Mouse (Mus musculus): ENCODE measurements around the gene Arhgap24. TPM values are rescaled to one million over a fixed set of nuclear protein-coding genes. Genes with fewer than 3 reads are reported as not detected.
"Not testable (repeated sequence)": the region's sequence is repeated elsewhere in the genome, so short reads cannot be mapped to it uniquely, and the experiment has no call there.

Arhgap24 gene
- polyA plus RNA-seq, 1 experiment from 2014 or later: 4.1 TPM

- H3K9ac ChIP-seq: no peak overlapping the region
- H3K4me1 ChIP-seq: peaks cover 29% of the 10 kb centered on the region
- WGBS: 68% methylated on average over 4 of the region's 4 CpGs
- no peak overlapping the region for H3K4me2 ChIP-seq
- no peaks in the 10 kb centered on the region for H3K9me3 ChIP-seq
- H3K36me3 ChIP-seq (replicated peaks): no peaks in the 10 kb centered on the region
- H3K27me3 ChIP-seq: 0 out of 2 replicates have a peak, but pooled peaks cover 4% of the 10 kb centered on the region
- no peak overlapping the region for H3K4me3 ChIP-seq (replicated peaks)
- H3K27ac ChIP-seq: no peak overlapping the region
- no peak for ATAC-seq (ENCODE audit: low FRiP score)
Measured at GRCm38 (mm10) chr5:102847859-102848258, 366.7 kb downstream of the Arhgap24 start.

DNA sequence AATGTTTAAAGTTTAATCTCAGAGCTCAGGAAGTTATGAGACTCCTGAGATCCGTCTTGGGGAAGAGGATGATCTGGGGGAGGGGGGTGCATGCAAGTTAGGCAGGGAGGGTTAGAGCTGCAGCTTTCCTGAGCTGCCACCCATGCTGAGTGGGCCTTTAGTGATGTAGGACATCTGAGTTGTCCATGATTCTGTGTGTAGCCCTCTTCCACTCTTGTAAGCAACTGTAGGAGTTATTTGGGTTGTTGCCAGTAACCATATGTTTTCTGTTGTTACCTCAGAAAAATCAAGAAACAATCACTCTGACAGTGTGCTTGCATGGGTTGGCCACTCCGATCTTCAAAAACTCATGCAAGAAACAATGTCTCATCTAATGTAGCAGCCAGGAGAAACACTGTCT is 370.6 kb downstream of the Arhgap24 start:
- WGBS: 92% methylated on average over 2 of the region's 2 CpGs
- no peaks in the 10 kb centered on the region for H3K9me3 ChIP-seq
- no peak overlapping the region for H3K4me3 ChIP-seq (replicated peaks)
- no peaks in the 10 kb centered on the region for H3K27me3 ChIP-seq
- H3K27ac ChIP-seq: no peak overlapping the region
- H3K4me1 ChIP-seq: peaks cover 12% of the 10 kb centered on the region
- no peak overlapping the region for H3K9ac ChIP-seq
- no peak for ATAC-seq (ENCODE audit: low FRiP score)
- H3K4me2 ChIP-seq: no peak overlapping the region
- no peaks in the 10 kb centered on the region for H3K36me3 ChIP-seq (replicated peaks)

- 96% methylated on average over 1 of the region's 1 CpGs for WGBS
Measured at GRCm38 (mm10) chr5:102853750-102854149, 372.6 kb downstream of the Arhgap24 start.

GRCm38 (mm10) chr5:102855805-102856204 is 374.6 kb downstream of the Arhgap24 start:
- H3K4me1 ChIP-seq: peaks cover 7% of the 10 kb centered on the region
- H3K36me3 ChIP-seq (replicated peaks): no peaks in the 10 kb centered on the region
- H3K27me3 ChIP-seq: no peaks in the 10 kb centered on the region
- 19% methylated on average over 10 of the region's 10 CpGs for WGBS
- H3K9me3 ChIP-seq: no peaks in the 10 kb centered on the region
- ATAC-seq (ENCODE audit: low FRiP score): peak; percentile 71; the same call in 1 of the 2 replicates
- H3K4me3 ChIP-seq (replicated peaks): no peak overlapping the region
- H3K27ac ChIP-seq: no peak overlapping the region
- H3K4me2 ChIP-seq: peak overlapping the region; percentile 40
- H3K9ac ChIP-seq: no peak overlapping the region

More at GRCm38 (mm10) chr5:102853750-102854149, 372.6 kb downstream of the Arhgap24 start:
- Histone ChIP-seq H3K4me2 (no peak overlapping the region), H3K27ac (no peak overlapping the region), H3K9me3 (no peaks in the 10 kb centered on the region), H3K27me3 (no peaks in the 10 kb centered on the region), H3K36me3 (replicated peaks) (no peaks in the 10 kb centered on the region), H3K4me3 (replicated peaks) (no peak overlapping the region), H3K4me1 (peaks cover 7% of the 10 kb centered on the region), H3K9ac (no peak overlapping the region)
- no peak for ATAC-seq (ENCODE audit: low FRiP score)

- Histone ChIP-seq H3K27me3 (no peaks in the 10 kb centered on the region), H3K9me3 (no peaks in the 10 kb centered on the region), H3K4me3 (replicated peaks) (no peak overlapping the region), H3K27ac (no peak overlapping the region), H3K36me3 (replicated peaks) (no peaks in the 10 kb centered on the region), H3K4me1 (peaks cover 7% of the 10 kb centered on the region), H3K9ac (no peak overlapping the region), H3K4me2 (no peak overlapping the region)
- no peak for ATAC-seq (ENCODE audit: low FRiP score)
Measured at GRCm38 (mm10) chr5:102858047-102858446, 376.9 kb downstream of the Arhgap24 start.

- Histone ChIP-seq H3K27me3 (no peaks in the 10 kb centered on the region), H3K9me3 (no peaks in the 10 kb centered on the region), H3K4me2 (no peak overlapping the region), H3K27ac (no peak overlapping the region), H3K4me1 (peaks cover 7% of the 10 kb centered on the region), H3K4me3 (replicated peaks) (no peak overlapping the region), H3K36me3 (replicated peaks) (no peaks in the 10 kb centered on the region), H3K9ac (no peak overlapping the region)
- 89% methylated on average over 11 of the region's 11 CpGs for WGBS
- ATAC-seq (ENCODE audit: low FRiP score): no peak
Measured at GRCm38 (mm10) chr5:102859749-102860148, 378.6 kb downstream of the Arhgap24 start.

- Histone ChIP-seq H3K4me3 (replicated peaks) (no peak overlapping the region), H3K4me1 (no peaks in the 10 kb centered on the region), H3K4me2 (no peak overlapping the region), H3K9ac (no peak overlapping the region), H3K36me3 (replicated peaks) (no peaks in the 10 kb centered on the region), H3K27me3 (no peaks in the 10 kb centered on the region), H3K27ac (no peak overlapping the region), H3K9me3 (no peaks in the 10 kb centered on the region)
- 57% methylated on average over 5 of the region's 5 CpGs for WGBS
- no peak for ATAC-seq (ENCODE audit: low FRiP score)
Measured at GRCm38 (mm10) chr5:102868196-102868595, 387.0 kb downstream of the Arhgap24 start.

GRCm38 (mm10) chr5:102872996-102873395 is 391.8 kb downstream of the Arhgap24 start:
- H3K9ac ChIP-seq; H3K4me3 ChIP-seq (replicated peaks); H3K36me3 ChIP-seq (replicated peaks); H3K9me3 ChIP-seq; ATAC-seq (ENCODE audit: low FRiP score); H3K4me2 ChIP-seq; H3K27me3 ChIP-seq; H3K4me1 ChIP-seq; H3K27ac ChIP-seq: not testable (repeated sequence)
- WGBS: 87% methylated on average over 9 of the region's 9 CpGs

GRCm38 (mm10) chr5:102874605-102875298 is 393.6 kb downstream of the Arhgap24 start:
- peak; percentile 63; the same call in 1 of the 2 replicates for ATAC-seq (ENCODE audit: low FRiP score)
- Histone ChIP-seq H3K9me3 (no peaks in the 10 kb centered on the region), H3K9ac (no peak overlapping the region), H3K27ac (no peak overlapping the region), H3K4me2 (no peak overlapping the region), H3K27me3 (no peaks in the 10 kb centered on the region), H3K4me1 (no peaks in the 10 kb centered on the region), H3K36me3 (replicated peaks) (no peaks in the 10 kb centered on the region), H3K4me3 (replicated peaks) (no peak overlapping the region)
- 44% methylated on average over 11 of the region's 11 CpGs for WGBS

DNA sequence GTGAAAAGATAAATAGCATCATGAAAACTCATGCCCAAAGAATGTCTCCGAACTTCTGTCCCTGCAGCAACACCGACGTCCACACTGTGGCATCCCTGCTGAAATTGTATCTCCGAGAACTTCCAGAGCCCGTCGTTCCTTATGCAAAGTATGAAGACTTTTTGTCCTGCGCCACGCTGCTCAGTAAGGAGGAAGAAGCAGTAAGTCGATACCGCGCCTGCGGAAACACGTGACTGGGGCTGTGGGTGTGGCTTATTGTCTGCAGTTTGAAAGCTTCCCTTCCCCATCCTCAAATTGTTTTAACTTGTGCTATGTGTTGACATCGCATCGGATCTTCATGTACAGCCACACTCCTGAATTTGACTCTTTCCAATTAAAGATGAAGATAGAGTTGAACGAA is 394.4 kb downstream of the Arhgap24 start:
- no peak overlapping the region for H3K27ac ChIP-seq
- H3K4me2 ChIP-seq: no peak overlapping the region
- H3K36me3 ChIP-seq (replicated peaks): no peaks in the 10 kb centered on the region
- no peak overlapping the region for H3K4me3 ChIP-seq (replicated peaks)
- H3K27me3 ChIP-seq: no peaks in the 10 kb centered on the region
- ATAC-seq (ENCODE audit: low FRiP score): no peak
- no peaks in the 10 kb centered on the region for H3K4me1 ChIP-seq
- WGBS: 67% methylated on average over 16 of the region's 16 CpGs
- H3K9ac ChIP-seq: no peak overlapping the region
- no peaks in the 10 kb centered on the region for H3K9me3 ChIP-seq

GRCm38 (mm10) chr5:102888482-102889162 is 407.4 kb downstream of the Arhgap24 start:
- Histone ChIP-seq H3K27ac (no peak overlapping the region), H3K27me3 (no peaks in the 10 kb centered on the region), H3K4me3 (replicated peaks) (no peak overlapping the region), H3K9ac (no peak overlapping the region), H3K4me2 (no peak overlapping the region), H3K9me3 (no peaks in the 10 kb centered on the region), H3K36me3 (replicated peaks) (no peaks in the 10 kb centered on the region), H3K4me1 (peaks cover 8% of the 10 kb centered on the region)
- no peak for ATAC-seq (ENCODE audit: low FRiP score)
- 80% methylated on average over 14 of the region's 14 CpGs for WGBS

GRCm38 (mm10) chr5:102889163-102889488 is 407.9 kb downstream of the Arhgap24 start:
- Histone ChIP-seq H3K27ac (no peak overlapping the region), H3K9ac (no peak overlapping the region), H3K9me3 (no peaks in the 10 kb centered on the region), H3K4me3 (replicated peaks) (no peak overlapping the region), H3K27me3 (no peaks in the 10 kb centered on the region), H3K4me2 (no peak overlapping the region), H3K4me1 (peaks cover 8% of the 10 kb centered on the region), H3K36me3 (replicated peaks) (no peaks in the 10 kb centered on the region)
- 89% methylated on average over 2 of the region's 2 CpGs for WGBS
- no peak for ATAC-seq (ENCODE audit: low FRiP score)

- WGBS: 95% methylated on average over 11 of the region's 11 CpGs
- H3K4me1 ChIP-seq: peaks cover 8% of the 10 kb centered on the region
Measured at GRCm38 (mm10) chr5:102892226-102892625, 411.0 kb downstream of the Arhgap24 start.

More at GRCm38 (mm10) chr5:102892226-102892625, 411.0 kb downstream of the Arhgap24 start:
- Histone ChIP-seq H3K4me3 (replicated peaks) (no peak overlapping the region), H3K27me3 (no peaks in the 10 kb centered on the region), H3K36me3 (replicated peaks) (no peaks in the 10 kb centered on the region), H3K9me3 (no peaks in the 10 kb centered on the region), H3K4me2 (no peak overlapping the region), H3K9ac (no peak overlapping the region), H3K27ac (no peak overlapping the region)
- no peak for ATAC-seq (ENCODE audit: low FRiP score)

All from forebrain, embryonic 12.5 days (tissue).